Mouse (Mus musculus) forebrain, embryonic 16.5 days (tissue): Measurements from ENCODE around the gene Cul3. TPM values are rescaled to one million over a fixed set of nuclear protein-coding genes. Genes with fewer than 3 reads are reported as not detected.
A peak's percentile ranks its signal among the peaks of the same experiment; 100 is the strongest.

Experiments
- ATAC-seq: fragments of 200-750 bp; cut with Nextera tagmentation; 2 replicates; pipeline ENCODE4 v1.8.0; 2017; ENCODE audit warnings: mild to moderate bottlenecking, moderate library complexity
- H3K27ac ChIP-seq: fragments of 300-500 bp; sonication (generic); 2 replicates; pipeline ENCODE4 v1.5.1; 2014; ENCODE audit warnings: low read length, control low read depth
- H3K27me3 ChIP-seq: fragments of 300-500 bp; sonication (generic); replicated peaks from 2 replicates; pipeline ENCODE4 v1.6.1; 2014; ENCODE audit warnings: low read length; ENCODE audit not compliant: control insufficient read depth, insufficient read depth
- H3K36me3 ChIP-seq: fragments of 300-500 bp; sonication (generic); 2 replicates; pipeline ENCODE4 v1.6.1; 2014; ENCODE audit not compliant: control insufficient read depth, insufficient read depth
- H3K4me1 ChIP-seq: fragments of 300-500 bp; sonication (generic); replicated peaks from 2 replicates; pipeline ENCODE4 v1.6.1; 2014; ENCODE audit warnings: low read length; ENCODE audit not compliant: control insufficient read depth, insufficient read depth
- H3K4me2 ChIP-seq: fragments of 300-500 bp; sonication (generic); 2 replicates; pipeline ENCODE4 v1.6.1; 2014; ENCODE audit warnings: mild to moderate bottlenecking, low read length, control low read depth
- H3K4me3 ChIP-seq: fragments of 300-500 bp; sonication (generic); replicated peaks from 2 replicates; pipeline ENCODE4 v1.5.1; 2014; ENCODE audit warnings: mild to moderate bottlenecking, low read length, control low read depth
- H3K9ac ChIP-seq: fragments of 300-500 bp; sonication (generic); replicated peaks from 2 replicates; pipeline ENCODE4 v1.6.1; 2014; ENCODE audit warnings: low read depth, low read length, control low read depth
- H3K9me3 ChIP-seq: fragments of 300-500 bp; sonication (generic); 2 replicates; pipeline ENCODE4 v1.6.1; 2016; ENCODE audit warnings: low read length; ENCODE audit not compliant: control insufficient read depth
- WGBS: fragments of 180-500 bp; shearing (Covaris S2); extraction: QIAGEN DNeasy Blood & Tissue Kit; methylation state at CpG from one replicate; pipeline ENCODE4 v1.1.7; 2014; 5-methylcytosine and 5-hydroxymethylcytosine counted together
- polyA plus RNA-seq: library from polyadenylated mRNA; unstranded; fragments of >200 nt; fragmentation: Nextera tagmentation; extraction: Ambion mirVana; gene quantifications from 2 replicates; pipeline ENCODE4 v1.2.1, GENCODE M21; 2015

Gene Cul3
- polyA plus RNA-seq, 1 experiment from 2014 or later, result 28.5 TPM

- Histone ChIP-seq H3K36me3 (no peaks in the 10 kb centered on the region), H3K27me3 (no peaks in the 10 kb centered on the region), H3K9me3 (no peaks in the 10 kb centered on the region), H3K27ac (no peak overlapping the region), H3K4me1 (peaks cover 3% of the 10 kb centered on the region; the same call in 1 of the 2 replicates), H3K4me2 (no peak overlapping the region), H3K4me3 (no peak overlapping the region), H3K9ac (no peak overlapping the region)
- peak; percentile 64; the same call in 1 of the 2 replicates for ATAC-seq
- 46% methylated on average over 4 of the region's 4 CpGs for WGBS
These were observed 119.1 kb downstream of the Cul3 start for GRCm38 (mm10) chr1:80221151-80221550.

DNA sequence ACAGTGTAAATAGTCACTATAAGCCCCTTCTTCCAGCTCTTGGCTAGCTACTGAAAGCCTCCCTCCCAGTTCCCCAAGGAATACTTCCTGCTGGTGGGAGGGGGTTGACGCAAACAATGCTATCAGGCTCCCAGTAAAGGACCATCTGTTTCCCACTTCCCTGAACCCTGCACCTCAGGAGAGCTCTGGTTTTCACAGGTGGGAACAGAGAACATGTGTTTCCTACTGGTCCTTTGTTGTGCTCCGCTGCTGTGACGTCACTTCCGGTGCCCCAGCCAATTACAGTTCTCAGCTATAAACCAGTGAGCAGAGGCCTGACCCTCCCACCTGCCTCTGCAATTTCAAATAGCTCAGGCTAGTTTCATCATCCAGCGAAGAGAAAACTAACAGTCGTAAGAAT is 122.0 kb downstream of the Cul3 start, which contains the start of gene Fam124b:
TSS of gene Fam124b (minus strand) at position 206 of the 400 bp plus-strand sequence.
- H3K4me1 ChIP-seq, result no peaks in the 10 kb centered on the region
- no peak within 1 kb of the TSS for H3K4me2 ChIP-seq
- 88% methylated on average over 6 of the region's 6 CpGs for WGBS
- H3K4me3 ChIP-seq, result no peak within 1 kb of the TSS
- H3K27ac ChIP-seq, result no peak within 1 kb of the TSS
- no peaks in the 10 kb centered on the region for H3K9me3 ChIP-seq
- no peak within 1 kb of the TSS for H3K9ac ChIP-seq
- ATAC-seq, result no peak
- H3K36me3 ChIP-seq, result no peaks in the 10 kb centered on the region
- H3K27me3 ChIP-seq, result no peaks in the 10 kb centered on the region

Other genes starting within 250 kb of the Cul3 start
- 0.52 and 0.63 TPM in 2 replicates for gene Fam124b, start 122.0 kb downstream of the Cul3 start, polyA plus RNA-seq
- gene Gm45261, start 121.0 kb upstream of the Cul3 start, polyA plus RNA-seq, result not detected in 2 replicates